Mouse (Mus musculus): ENCODE measurements around the gene Bcl2l15. TPM values are rescaled to one million over a fixed set of nuclear protein-coding genes. Genes with fewer than 3 reads are reported as not detected.

Bcl2l15 gene
- polyA plus RNA-seq, 1 experiment from 2014 or later: not detected

- Histone ChIP-seq H3K36me3 (ENCODE audit: control insufficient read depth, insufficient read depth, low read length) (no peaks in the 10 kb centered on the region), H3K4me1 (ENCODE audit: control insufficient read depth, insufficient read depth, low read length) (no peaks in the 10 kb centered on the region), H3K9ac (ENCODE audit: low read length) (no peak overlapping the region), H3K9me3 (ENCODE audit: control insufficient read depth, low read length) (no peaks in the 10 kb centered on the region), H3K4me3 (ENCODE audit: low read depth, low read length) (no peak overlapping the region), H3K4me2 (ENCODE audit: low read depth) (no peak overlapping the region), H3K27me3 (ENCODE audit: control insufficient read depth, insufficient read depth, low read length) (no peaks in the 10 kb centered on the region), H3K27ac (ENCODE audit: low read depth, low read length) (no peak overlapping the region)
- WGBS: 89% methylated on average over 7 of the region's 7 CpGs
- DNase-seq (ENCODE audit: low spot score) (no peak), ATAC-seq (ENCODE audit: insufficient read depth, low FRiP score, low TSS enrichment) (no peak)
Measured at GRCm38 (mm10) chr3:103857036-103857805, 24.8 kb downstream of the Bcl2l15 start.

GRCm38 (mm10) chr3:103857977-103858563 is 25.7 kb downstream of the Bcl2l15 start:
- no peak for ATAC-seq (ENCODE audit: insufficient read depth, low FRiP score, low TSS enrichment)
- H3K27ac ChIP-seq (ENCODE audit: low read depth, low read length): no peak overlapping the region
- no peak overlapping the region for H3K4me3 ChIP-seq (ENCODE audit: low read depth, low read length)
- H3K4me2 ChIP-seq (ENCODE audit: low read depth): no peak overlapping the region
- no peaks in the 10 kb centered on the region for H3K4me1 ChIP-seq (ENCODE audit: control insufficient read depth, insufficient read depth, low read length)
- 93% methylated on average over 6 of the region's 6 CpGs for WGBS
- no peaks in the 10 kb centered on the region for H3K9me3 ChIP-seq (ENCODE audit: control insufficient read depth, low read length)
- H3K27me3 ChIP-seq (ENCODE audit: control insufficient read depth, insufficient read depth, low read length): no peaks in the 10 kb centered on the region
- no peak overlapping the region for H3K9ac ChIP-seq (ENCODE audit: low read length)
- no peaks in the 10 kb centered on the region for H3K36me3 ChIP-seq (ENCODE audit: control insufficient read depth, insufficient read depth, low read length)
- no peak for DNase-seq (ENCODE audit: low spot score)

- DNase-seq (ENCODE audit: low spot score): no peak
- H3K9ac ChIP-seq (ENCODE audit: low read length): no peak within 1 kb of the TSS
- no peak within 1 kb of the TSS for H3K4me3 ChIP-seq (ENCODE audit: low read depth, low read length)
- H3K9me3 ChIP-seq (ENCODE audit: control insufficient read depth, low read length): no peaks in the 10 kb centered on the region
- H3K36me3 ChIP-seq (ENCODE audit: control insufficient read depth, insufficient read depth, low read length): no peaks in the 10 kb centered on the region
- no peak within 1 kb of the TSS for H3K27ac ChIP-seq (ENCODE audit: low read depth, low read length)
- no peak within 1 kb of the TSS for H3K4me2 ChIP-seq (ENCODE audit: low read depth)
- no peak for ATAC-seq (ENCODE audit: insufficient read depth, low FRiP score, low TSS enrichment)
- no peaks in the 10 kb centered on the region for H3K4me1 ChIP-seq (ENCODE audit: control insufficient read depth, insufficient read depth, low read length)
- H3K27me3 ChIP-seq (ENCODE audit: control insufficient read depth, insufficient read depth, low read length): no peaks in the 10 kb centered on the region
- WGBS: 78% methylated on average over 12 of the region's 12 CpGs
Measured at GRCm38 (mm10) chr3:103858881-103859801, 26.7 kb downstream of the Bcl2l15 start, which contains the start of gene Ptpn22. Gene Ptpn22, plus strand, starts transcription at chr3:103859795.

- H3K4me2 ChIP-seq (ENCODE audit: low read depth): no peak overlapping the region
- no peak for DNase-seq (ENCODE audit: low spot score)
- H3K36me3 ChIP-seq (ENCODE audit: control insufficient read depth, insufficient read depth, low read length): no peaks in the 10 kb centered on the region
- no peaks in the 10 kb centered on the region for H3K9me3 ChIP-seq (ENCODE audit: control insufficient read depth, low read length)
- no peak overlapping the region for H3K27ac ChIP-seq (ENCODE audit: low read depth, low read length)
- WGBS: 75% methylated on average over 6 of the region's 6 CpGs
- H3K4me3 ChIP-seq (ENCODE audit: low read depth, low read length): no peak overlapping the region
- H3K9ac ChIP-seq (ENCODE audit: low read length): no peak overlapping the region
- ATAC-seq (ENCODE audit: insufficient read depth, low FRiP score, low TSS enrichment): no peak
- H3K4me1 ChIP-seq (ENCODE audit: control insufficient read depth, insufficient read depth, low read length): no peaks in the 10 kb centered on the region
- H3K27me3 ChIP-seq (ENCODE audit: control insufficient read depth, insufficient read depth, low read length): no peaks in the 10 kb centered on the region
Measured at GRCm38 (mm10) chr3:103859851-103860391, 27.5 kb downstream of the Bcl2l15 start.

GRCm38 (mm10) chr3:103862721-103863220 is 30.4 kb downstream of the Bcl2l15 start:
- Histone ChIP-seq H3K4me2 (ENCODE audit: low read depth) (no peak overlapping the region), H3K4me3 (ENCODE audit: low read depth, low read length) (no peak overlapping the region), H3K9ac (ENCODE audit: low read length) (no peak overlapping the region), H3K36me3 (ENCODE audit: control insufficient read depth, insufficient read depth, low read length) (no peaks in the 10 kb centered on the region), H3K27ac (ENCODE audit: low read depth, low read length) (no peak overlapping the region), H3K4me1 (ENCODE audit: control insufficient read depth, insufficient read depth, low read length) (no peaks in the 10 kb centered on the region), H3K9me3 (ENCODE audit: control insufficient read depth, low read length) (no peaks in the 10 kb centered on the region), H3K27me3 (ENCODE audit: control insufficient read depth, insufficient read depth, low read length) (no peaks in the 10 kb centered on the region)
- 78% methylated on average over 4 of the region's 4 CpGs for WGBS
- ATAC-seq (ENCODE audit: insufficient read depth, low FRiP score, low TSS enrichment): no peak
- no peak for DNase-seq (ENCODE audit: low spot score)

GRCm38 (mm10) chr3:103864200-103864599 is 31.8 kb downstream of the Bcl2l15 start:
- Histone ChIP-seq H3K9ac (ENCODE audit: low read length) (no peak overlapping the region), H3K27ac (ENCODE audit: low read depth, low read length) (no peak overlapping the region), H3K27me3 (ENCODE audit: control insufficient read depth, insufficient read depth, low read length) (no peaks in the 10 kb centered on the region), H3K4me3 (ENCODE audit: low read depth, low read length) (no peak overlapping the region), H3K36me3 (ENCODE audit: control insufficient read depth, insufficient read depth, low read length) (no peaks in the 10 kb centered on the region), H3K9me3 (ENCODE audit: control insufficient read depth, low read length) (no peaks in the 10 kb centered on the region), H3K4me1 (ENCODE audit: control insufficient read depth, insufficient read depth, low read length) (no peaks in the 10 kb centered on the region), H3K4me2 (ENCODE audit: low read depth) (no peak overlapping the region)
- 88% methylated on average over 6 of the region's 6 CpGs for WGBS
- no peak for ATAC-seq (ENCODE audit: insufficient read depth, low FRiP score, low TSS enrichment)
- no peak for DNase-seq (ENCODE audit: low spot score)

GRCm38 (mm10) chr3:103867424-103867971 is 35.1 kb downstream of the Bcl2l15 start:
- H3K9ac ChIP-seq (ENCODE audit: low read length): no peak overlapping the region
- no peak for DNase-seq (ENCODE audit: low spot score)
- H3K4me2 ChIP-seq (ENCODE audit: low read depth): no peak overlapping the region
- no peaks in the 10 kb centered on the region for H3K27me3 ChIP-seq (ENCODE audit: control insufficient read depth, insufficient read depth, low read length)
- ATAC-seq (ENCODE audit: insufficient read depth, low FRiP score, low TSS enrichment): no peak
- H3K4me1 ChIP-seq (ENCODE audit: control insufficient read depth, insufficient read depth, low read length): no peaks in the 10 kb centered on the region
- WGBS: 92% methylated on average over 5 of the region's 5 CpGs
- no peak overlapping the region for H3K27ac ChIP-seq (ENCODE audit: low read depth, low read length)
- H3K4me3 ChIP-seq (ENCODE audit: low read depth, low read length): no peak overlapping the region
- no peaks in the 10 kb centered on the region for H3K36me3 ChIP-seq (ENCODE audit: control insufficient read depth, insufficient read depth, low read length)
- H3K9me3 ChIP-seq (ENCODE audit: control insufficient read depth, low read length): no peaks in the 10 kb centered on the region

- ATAC-seq (ENCODE audit: insufficient read depth, low FRiP score, low TSS enrichment) (no peak), DNase-seq (ENCODE audit: low spot score) (no peak)
- no peak overlapping the region for H3K4me2 ChIP-seq (ENCODE audit: low read depth)
- H3K4me3 ChIP-seq (ENCODE audit: low read depth, low read length): no peak overlapping the region
- no peak overlapping the region for H3K27ac ChIP-seq (ENCODE audit: low read depth, low read length)
- no peaks in the 10 kb centered on the region for H3K27me3 ChIP-seq (ENCODE audit: control insufficient read depth, insufficient read depth, low read length)
- H3K4me1 ChIP-seq (ENCODE audit: control insufficient read depth, insufficient read depth, low read length): no peaks in the 10 kb centered on the region
- H3K9ac ChIP-seq (ENCODE audit: low read length): no peak overlapping the region
- no peaks in the 10 kb centered on the region for H3K36me3 ChIP-seq (ENCODE audit: control insufficient read depth, insufficient read depth, low read length)
- 89% methylated on average over 4 of the region's 4 CpGs for WGBS
- H3K9me3 ChIP-seq (ENCODE audit: control insufficient read depth, low read length): no peaks in the 10 kb centered on the region
Measured at GRCm38 (mm10) chr3:103868008-103868407, 35.6 kb downstream of the Bcl2l15 start.
